Mouse (Mus musculus) lung, embryonic 15.5 days (tissue): ENCODE results near the gene Limch1. TPM values are rescaled to one million over a fixed set of nuclear protein-coding genes. Genes with fewer than 3 reads are reported as not detected.

Source experiments
- ATAC-seq: fragments of 200-750 bp; cut with Nextera tagmentation; 2 replicates; pipeline ENCODE4 v1.8.0; 2017; ENCODE audit warnings: moderate number of reproducible peaks, borderline replicate concordance; ENCODE audit not compliant: low FRiP score, low TSS enrichment; ENCODE audit errors: extremely low read depth
- H3K27ac ChIP-seq: fragments of 300-500 bp; sonication (generic); 2 replicates; pipeline ENCODE4 v1.5.1; 2015; ENCODE audit warnings: moderate library complexity, mild to moderate bottlenecking, inconsistent platforms
- H3K27me3 ChIP-seq: fragments of 300-500 bp; sonication (generic); 2 replicates; pipeline ENCODE4 v1.6.1; 2015; ENCODE audit warnings: inconsistent platforms
- H3K36me3 ChIP-seq: fragments of 300-500 bp; sonication (generic); 2 replicates; pipeline ENCODE4 v1.6.1; 2015; ENCODE audit warnings: inconsistent platforms
- H3K4me1 ChIP-seq: fragments of 300-500 bp; sonication (generic); 2 replicates; pipeline ENCODE4 v1.6.1; 2015; ENCODE audit warnings: inconsistent platforms
- H3K4me2 ChIP-seq: fragments of 300-500 bp; sonication (generic); 2 replicates; pipeline ENCODE4 v1.6.1; 2015; ENCODE audit warnings: inconsistent platforms, mild to moderate bottlenecking, moderate library complexity
- H3K4me3 ChIP-seq: fragments of 300-500 bp; sonication (generic); 2 replicates; pipeline ENCODE4 v1.5.1; 2015; ENCODE audit warnings: mild to moderate bottlenecking, inconsistent platforms
- H3K9ac ChIP-seq: fragments of 300-500 bp; sonication (generic); 2 replicates; pipeline ENCODE4 v1.6.1; 2015; ENCODE audit warnings: inconsistent platforms
- H3K9me3 ChIP-seq: fragments of 300-500 bp; sonication (generic); 2 replicates; pipeline ENCODE4 v1.6.1; 2016; ENCODE audit warnings: inconsistent platforms
- WGBS: fragments of 180-500 bp; shearing (Covaris S2); methylation state at CpG from one replicate; pipeline ENCODE4 v1.1.7; 2015; 5-methylcytosine and 5-hydroxymethylcytosine counted together
- polyA plus RNA-seq: library from polyadenylated mRNA; unstranded; fragments of >200 nt; fragmentation: Nextera tagmentation; extraction: Ambion mirVana; gene quantifications from 2 replicates; pipeline ENCODE4 v1.2.1, GENCODE M21; 2015

The Limch1 gene
- polyA plus RNA-seq, 1 experiment from 2014 or later: 77.2 TPM

DNA sequence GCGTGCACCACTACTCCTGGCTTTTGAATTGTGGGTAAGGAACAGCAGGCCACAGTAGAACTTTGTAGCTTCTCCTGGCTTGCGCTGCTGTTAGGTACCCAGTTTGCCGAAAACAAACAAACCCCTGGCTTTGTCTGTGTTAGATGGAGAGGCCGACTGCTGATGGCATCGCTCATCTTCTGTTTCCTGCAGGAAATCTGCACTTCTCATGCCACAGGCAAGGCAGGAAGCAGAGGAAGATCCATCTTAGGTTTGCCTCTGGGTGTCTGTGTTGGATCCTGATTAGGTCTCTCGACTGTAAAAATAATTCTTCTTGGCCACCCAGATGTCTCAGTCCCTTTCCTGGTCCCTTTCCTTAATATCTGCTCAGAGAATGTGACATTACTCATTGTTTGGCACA, 51.7 kb downstream of the Limch1 start:
- ATAC-seq: no peak
- Histone ChIP-seq H3K9me3 (no peaks in the 10 kb centered on the region), H3K4me2 (peak overlapping the region; percentile 4; the same call in 1 of the 2 replicates), H3K4me1 (peaks cover 51% of the 10 kb centered on the region), H3K27ac (0 out of 2 replicates have a peak overlapping the region, but pooled peaks have one; percentile 20), H3K9ac (no peak overlapping the region), H3K4me3 (no peak overlapping the region), H3K27me3 (no peaks in the 10 kb centered on the region), H3K36me3 (no peaks in the 10 kb centered on the region)
- WGBS: 50% methylated on average over 6 of the region's 6 CpGs

DNA sequence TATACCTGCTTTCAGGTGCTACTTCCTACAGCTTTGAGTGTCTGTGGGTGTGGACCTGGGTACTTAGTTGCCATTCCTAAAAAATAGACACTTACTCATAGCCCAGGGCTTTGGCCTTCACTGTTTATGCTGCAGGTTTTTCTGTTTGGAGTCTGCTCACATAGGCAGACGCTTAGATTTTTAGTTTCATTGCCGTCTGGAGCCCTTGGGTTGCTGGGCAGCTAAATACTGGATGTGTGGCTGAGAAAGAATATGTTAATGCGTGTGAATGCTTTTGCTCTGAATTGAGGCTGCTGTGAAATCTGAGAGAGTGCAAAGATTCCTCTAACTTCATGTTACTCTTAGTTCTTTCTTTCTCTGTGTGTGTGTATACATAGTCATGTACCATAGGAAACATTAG, 52.5 kb downstream of the Limch1 start:
- Histone ChIP-seq H3K36me3 (no peaks in the 10 kb centered on the region), H3K4me1 (peaks cover 57% of the 10 kb centered on the region), H3K27ac (peak overlapping the region; percentile 79), H3K4me2 (peak overlapping the region; percentile 1; the same call in 1 of the 2 replicates), H3K27me3 (no peaks in the 10 kb centered on the region), H3K9ac (no peak overlapping the region), H3K9me3 (no peaks in the 10 kb centered on the region), H3K4me3 (no peak overlapping the region)
- ATAC-seq: no peak
- 32% methylated on average over 3 of the region's 3 CpGs for WGBS

DNA sequence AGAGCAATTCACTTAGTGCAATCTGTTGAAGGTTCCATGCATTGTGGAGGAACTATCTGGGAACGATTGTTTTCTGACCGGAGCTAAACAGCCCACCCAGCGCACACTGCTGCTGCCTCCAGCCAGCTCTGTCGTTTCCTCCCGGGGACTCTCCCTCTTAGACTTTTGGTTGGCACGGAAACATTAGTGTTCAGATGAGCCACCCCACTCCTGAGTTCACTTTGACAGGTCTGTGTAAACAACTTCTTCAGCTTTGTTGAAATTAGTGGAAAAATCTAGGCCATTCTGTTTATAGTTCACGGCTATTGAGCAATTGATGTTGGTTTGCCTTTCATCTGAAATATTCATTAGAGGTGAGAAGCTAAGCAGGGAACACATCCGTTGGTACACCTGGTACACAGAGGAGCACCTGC, 53.0 kb downstream of the Limch1 start:
- WGBS: 9% methylated on average over 8 of the region's 8 CpGs
- Histone ChIP-seq H3K4me2 (peak overlapping the region; percentile 1; the same call in 1 of the 2 replicates), H3K4me1 (peaks cover 57% of the 10 kb centered on the region), H3K9ac (no peak overlapping the region), H3K27me3 (no peaks in the 10 kb centered on the region), H3K36me3 (no peaks in the 10 kb centered on the region), H3K4me3 (no peak overlapping the region), H3K27ac (peak overlapping the region; percentile 79), H3K9me3 (no peaks in the 10 kb centered on the region)
- peak; percentile 70 for ATAC-seq

DNA sequence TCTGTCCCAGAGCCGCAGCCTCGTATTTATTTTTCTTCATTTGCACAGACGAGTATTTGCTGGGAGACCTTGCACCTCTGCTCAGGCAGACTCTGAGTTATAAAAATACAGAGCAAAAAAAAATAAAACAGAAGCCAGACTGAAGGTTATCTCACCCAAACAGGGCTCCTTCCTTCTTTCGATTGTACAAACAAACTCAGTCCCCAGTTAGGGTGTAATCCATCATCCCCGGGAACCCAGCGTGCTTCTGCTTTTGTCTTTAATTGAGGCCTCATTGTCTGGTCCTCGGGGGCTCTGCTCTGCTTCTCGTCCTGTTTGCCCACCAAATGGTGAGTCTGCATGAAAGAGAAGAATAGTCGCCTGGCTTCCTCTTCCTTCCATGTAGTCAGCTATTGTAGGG, 54.6 kb downstream of the Limch1 start:
- Histone ChIP-seq H3K27ac (peak overlapping the region; percentile 43), H3K36me3 (no peaks in the 10 kb centered on the region), H3K9ac (no peak overlapping the region), H3K4me2 (peak overlapping the region; percentile 23; the same call in 1 of the 2 replicates), H3K4me3 (no peak overlapping the region), H3K9me3 (no peaks in the 10 kb centered on the region), H3K27me3 (no peaks in the 10 kb centered on the region), H3K4me1 (peaks cover 57% of the 10 kb centered on the region)
- 11% methylated on average over 9 of the region's 9 CpGs for WGBS
- ATAC-seq: no peak

DNA sequence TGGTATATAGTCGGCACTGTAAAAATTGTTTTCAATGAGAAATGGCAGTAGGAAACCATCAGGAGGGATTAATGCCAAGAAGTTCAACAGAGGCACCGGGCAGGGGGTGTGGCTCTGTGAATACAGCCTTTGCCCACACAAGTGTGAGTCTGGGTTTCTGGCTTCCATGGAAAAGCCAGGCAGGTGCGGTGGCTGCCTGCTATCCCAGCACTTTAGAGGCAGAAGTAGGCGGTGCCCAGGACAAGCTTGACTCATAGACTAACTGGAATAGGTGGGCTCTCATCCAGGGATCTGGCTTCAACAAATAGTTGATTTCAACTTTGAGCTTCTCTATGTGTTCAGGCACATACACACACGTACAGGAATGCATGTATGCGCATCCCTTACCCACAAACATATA, 55.4 kb downstream of the Limch1 start:
- WGBS: 64% methylated on average over 6 of the region's 6 CpGs
- peak; percentile 13; the same call in 1 of the 2 replicates for ATAC-seq
- H3K4me3 ChIP-seq: no peak overlapping the region
- no peaks in the 10 kb centered on the region for H3K36me3 ChIP-seq
- peak overlapping the region; percentile 43; the same call in 1 of the 2 replicates for H3K27ac ChIP-seq
- H3K9me3 ChIP-seq: no peaks in the 10 kb centered on the region
- H3K4me2 ChIP-seq: no peak overlapping the region
- H3K4me1 ChIP-seq: peaks cover 57% of the 10 kb centered on the region
- no peaks in the 10 kb centered on the region for H3K27me3 ChIP-seq
- no peak overlapping the region for H3K9ac ChIP-seq

DNA sequence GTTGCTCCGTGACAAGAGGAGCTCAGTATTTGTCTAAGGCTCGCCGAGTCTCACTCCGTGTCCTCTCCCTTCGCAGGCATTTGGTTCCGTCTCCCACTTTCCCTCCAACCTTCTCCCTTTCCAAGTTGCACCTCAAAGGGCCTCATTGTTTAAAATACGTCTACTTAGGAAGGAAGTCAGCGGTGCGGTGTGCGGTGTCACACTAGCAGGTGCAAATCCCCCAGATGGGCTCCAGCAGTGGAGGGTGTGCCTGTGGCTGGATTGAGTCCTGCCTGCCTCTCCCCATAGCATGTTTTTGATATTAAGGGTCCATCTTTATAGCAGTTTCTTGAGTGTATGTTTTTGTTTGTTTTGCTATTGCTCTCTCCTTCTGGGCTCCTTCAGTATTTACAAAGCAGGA, 56.6 kb downstream of the Limch1 start:
- peaks cover 55% of the 10 kb centered on the region for H3K4me1 ChIP-seq
- no peak overlapping the region for H3K4me3 ChIP-seq
- 37% methylated on average over 10 of the region's 10 CpGs for WGBS
- H3K27ac ChIP-seq: peak overlapping the region; percentile 65
- no peak overlapping the region for H3K9ac ChIP-seq
- H3K4me2 ChIP-seq: peak overlapping the region; percentile 20; the same call in 1 of the 2 replicates
- no peaks in the 10 kb centered on the region for H3K36me3 ChIP-seq
- H3K27me3 ChIP-seq: no peaks in the 10 kb centered on the region
- H3K9me3 ChIP-seq: no peaks in the 10 kb centered on the region
- ATAC-seq: no peak

DNA sequence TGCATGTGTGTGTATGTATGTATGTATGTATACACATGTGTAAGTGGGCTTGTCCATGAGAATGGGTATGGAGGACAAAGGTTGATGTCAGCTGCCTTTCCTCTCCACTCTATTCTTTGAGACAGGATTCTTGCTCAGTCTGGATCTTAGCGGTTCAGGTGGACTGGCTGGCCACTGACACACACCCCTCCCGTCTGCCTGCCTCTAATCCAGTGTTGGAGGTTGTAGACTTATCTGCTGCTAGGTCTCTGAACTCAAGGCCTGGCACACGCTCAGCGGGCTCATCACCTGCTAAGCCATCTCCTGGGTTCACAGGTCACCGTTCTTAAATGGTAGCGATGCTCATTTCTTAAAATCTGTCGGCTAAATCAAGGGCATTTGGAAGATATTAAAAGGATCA, 60.7 kb downstream of the Limch1 start:
- H3K27ac ChIP-seq: no peak overlapping the region
- WGBS: 77% methylated on average over 7 of the region's 7 CpGs

DNA sequence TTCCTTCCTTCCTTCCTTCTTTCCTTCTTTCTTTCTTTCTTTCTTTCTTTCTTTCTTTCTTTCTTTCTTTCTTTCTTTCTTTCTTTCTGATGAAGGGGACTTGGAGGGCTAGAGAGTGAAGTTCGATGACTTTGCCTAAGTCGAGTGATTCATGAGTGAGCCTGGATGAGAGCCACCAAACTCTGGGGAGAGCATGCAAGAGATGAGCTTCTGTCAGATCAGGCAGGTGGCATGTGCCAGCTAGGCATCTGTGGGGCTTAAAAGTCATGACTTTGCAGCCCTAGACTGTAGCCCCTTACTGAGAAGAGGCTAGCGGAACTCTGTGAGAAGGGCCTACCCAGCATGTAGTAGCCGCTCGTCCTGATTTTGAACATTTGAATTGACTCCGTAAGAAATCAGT, 62.1 kb downstream of the Limch1 start:
- Histone ChIP-seq H3K9me3 (no peaks in the 10 kb centered on the region), H3K4me2 (no peak overlapping the region), H3K27ac (no peak overlapping the region), H3K27me3 (no peaks in the 10 kb centered on the region), H3K4me3 (no peak overlapping the region), H3K9ac (no peak overlapping the region), H3K4me1 (peaks cover 14% of the 10 kb centered on the region), H3K36me3 (no peaks in the 10 kb centered on the region)
- 81% methylated on average over 6 of the region's 6 CpGs for WGBS
- no peak for ATAC-seq

More for the DNA sequence above, 60.7 kb downstream of the Limch1 start:
- Histone ChIP-seq H3K4me3 (no peak overlapping the region), H3K9me3 (no peaks in the 10 kb centered on the region), H3K4me1 (peaks cover 23% of the 10 kb centered on the region), H3K36me3 (no peaks in the 10 kb centered on the region), H3K9ac (no peak overlapping the region), H3K27me3 (no peaks in the 10 kb centered on the region), H3K4me2 (no peak overlapping the region)
- ATAC-seq: no peak

DNA sequence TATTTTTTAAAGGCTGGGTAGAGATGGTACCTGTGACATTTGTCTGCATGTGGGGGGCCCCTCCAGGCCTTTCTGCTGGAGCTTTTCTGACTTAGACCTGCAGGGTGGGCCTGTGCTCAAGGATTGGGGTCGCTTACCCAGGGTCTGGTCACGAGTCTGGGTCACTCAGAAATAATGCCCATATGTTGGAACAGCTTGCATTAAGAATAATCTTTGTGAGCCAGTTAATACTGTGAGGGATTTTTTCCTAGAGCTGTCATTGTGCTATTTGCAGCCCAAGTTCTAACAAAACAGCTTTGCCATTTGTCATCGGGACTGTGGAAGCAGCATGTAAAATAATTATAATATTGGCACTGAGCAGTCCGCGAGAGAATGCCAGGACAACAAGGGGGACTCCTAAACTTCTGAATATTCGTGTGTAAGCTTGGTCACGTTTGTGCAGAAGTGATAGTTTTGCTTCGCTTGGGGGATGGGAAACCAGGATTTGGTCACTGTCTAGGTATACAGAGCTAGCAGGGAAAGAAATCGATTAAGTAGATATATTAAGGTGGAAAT, 63.5 kb downstream of the Limch1 start:
- Histone ChIP-seq H3K27me3 (no peaks in the 10 kb centered on the region), H3K4me2 (no peak overlapping the region), H3K4me1 (peaks cover 13% of the 10 kb centered on the region), H3K9me3 (no peaks in the 10 kb centered on the region), H3K4me3 (no peak overlapping the region), H3K9ac (no peak overlapping the region), H3K27ac (no peak overlapping the region), H3K36me3 (no peaks in the 10 kb centered on the region)
- ATAC-seq: no peak
- WGBS: 86% methylated on average over 9 of the region's 9 CpGs

DNA sequence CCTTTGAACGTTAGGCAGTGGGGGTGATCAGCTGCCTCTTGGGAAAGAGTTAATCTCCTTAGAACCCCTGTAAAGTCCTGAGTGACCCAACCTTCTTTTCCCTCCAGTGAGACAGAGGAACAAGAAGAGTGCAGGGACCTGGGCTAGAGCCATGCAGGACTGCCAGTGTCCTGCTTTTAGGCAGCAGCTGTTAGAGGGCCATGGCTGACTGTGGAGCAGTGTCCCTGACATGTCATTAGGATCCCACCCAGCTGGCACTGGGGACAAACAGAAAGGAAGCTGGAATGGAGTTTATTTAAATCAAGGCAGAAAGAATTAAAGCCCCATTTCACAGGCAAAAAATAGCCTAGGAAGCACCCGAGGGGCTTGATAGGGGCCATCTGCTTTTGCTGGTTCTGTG, 64.8 kb downstream of the Limch1 start:
- 46% methylated on average over 2 of the region's 2 CpGs for WGBS
- ATAC-seq: peak; percentile 78; the same call in 1 of the 2 replicates
- Histone ChIP-seq H3K4me3 (no peak overlapping the region), H3K36me3 (no peaks in the 10 kb centered on the region), H3K4me2 (no peak overlapping the region), H3K4me1 (peaks cover 13% of the 10 kb centered on the region), H3K27ac (no peak overlapping the region), H3K27me3 (no peaks in the 10 kb centered on the region), H3K9me3 (no peaks in the 10 kb centered on the region), H3K9ac (no peak overlapping the region)

DNA sequence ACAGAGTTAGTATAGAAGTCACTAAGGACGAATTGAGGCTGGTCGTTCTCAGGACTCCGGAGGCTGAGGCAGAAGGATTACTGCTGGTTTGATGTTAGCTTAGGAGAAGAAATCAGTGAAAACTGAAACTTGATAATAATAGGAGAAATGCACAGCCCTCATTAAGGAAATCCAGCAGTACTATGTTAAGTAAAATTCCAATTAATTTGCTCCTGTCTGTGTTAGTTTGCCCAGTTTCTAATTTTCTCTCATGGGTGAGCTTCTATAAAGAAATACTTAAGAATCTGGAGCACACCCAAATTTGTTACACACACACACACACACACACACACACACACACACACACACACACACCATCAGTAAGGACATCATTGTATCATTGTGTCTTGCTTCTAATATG, 69.0 kb downstream of the Limch1 start:
- Histone ChIP-seq H3K9ac (no peak overlapping the region), H3K4me1 (peaks cover 22% of the 10 kb centered on the region), H3K36me3 (no peaks in the 10 kb centered on the region), H3K27ac (no peak overlapping the region), H3K27me3 (no peaks in the 10 kb centered on the region), H3K9me3 (no peaks in the 10 kb centered on the region), H3K4me2 (no peak overlapping the region), H3K4me3 (no peak overlapping the region)
- WGBS: 85% methylated on average over 3 of the region's 3 CpGs
- no peak for ATAC-seq

DNA sequence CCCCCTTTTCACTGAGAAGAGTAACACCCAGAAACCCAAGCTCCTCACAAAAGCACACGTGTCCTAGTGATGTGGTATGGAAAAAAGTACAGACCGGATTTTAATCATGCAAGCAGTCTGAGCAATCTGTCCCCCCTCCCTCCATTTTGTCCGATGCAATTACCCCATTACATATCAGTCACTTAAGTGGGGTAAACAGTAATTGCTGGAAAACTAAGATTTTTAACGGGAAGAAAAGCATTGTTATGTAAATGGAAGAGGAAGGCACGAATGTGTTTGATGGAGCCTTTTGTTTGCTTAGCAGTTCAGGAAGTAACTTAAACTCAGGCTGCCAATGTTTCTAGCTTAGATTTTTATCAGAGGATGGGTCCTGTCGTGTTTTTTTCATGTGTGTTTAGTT, 70.2 kb downstream of the Limch1 start:
- Histone ChIP-seq H3K4me1 (peaks cover 17% of the 10 kb centered on the region), H3K9me3 (no peaks in the 10 kb centered on the region), H3K36me3 (no peaks in the 10 kb centered on the region), H3K9ac (no peak overlapping the region), H3K4me2 (no peak overlapping the region), H3K27ac (no peak overlapping the region), H3K4me3 (no peak overlapping the region), H3K27me3 (no peaks in the 10 kb centered on the region)
- 28% methylated on average over 6 of the region's 6 CpGs for WGBS
- no peak for ATAC-seq
